ENCODE assay signal across 15 mouse cellular contexts in the genomic region with DNA sequence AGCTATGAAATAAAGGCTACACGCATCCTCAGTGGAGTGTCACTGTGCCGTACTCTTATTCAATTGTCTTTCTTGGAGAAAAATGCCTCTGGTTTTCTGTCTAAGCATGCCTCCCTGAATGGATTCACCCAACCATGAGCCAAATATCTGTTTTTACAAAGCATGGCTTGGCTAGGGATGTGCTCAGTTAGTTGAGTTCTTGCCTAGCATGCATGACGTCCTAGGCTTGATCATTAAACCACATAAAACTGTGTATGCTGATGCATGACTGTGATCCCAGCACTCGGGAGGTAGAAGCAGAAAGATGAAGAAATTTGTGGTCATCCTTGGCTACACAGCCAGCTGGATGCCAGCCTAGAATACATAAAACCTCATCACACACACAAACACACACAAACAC.
"Had no signal": no experiment of that assay in that cellular context is flagged by ENCODE, and none has a peak within 500 bp of the region (broad histone marks: within the 10 kb centered on the region; RNA-seq: fewer than 3 reads in every experiment).

No protein-coding gene starts in this region.

- H3K9me3 ChIP-seq: limb, embryonic 12.5 days; liver, embryonic 13.5 days; lung, embryonic 15.5 days; megakaryocyte, embryonic 14.5 days; midbrain, embryonic 12.5 days; neural tube, embryonic 12.5 days had no signal

- H3K36me3 ChIP-seq: limb, embryonic 12.5 days; liver, embryonic 13.5 days; lung, embryonic 15.5 days; midbrain, embryonic 12.5 days; neural tube, embryonic 12.5 days had no signal

- DNase-seq: liver; liver, embryonic 13.5 days; liver, postnatal 0 days; lung, postnatal 14 days; thymus, postnatal 4 days had no signal

- H3K9ac ChIP-seq: limb, embryonic 12.5 days; liver, embryonic 13.5 days; liver, postnatal 0 days; lung, embryonic 15.5 days; midbrain, embryonic 12.5 days; neural tube, embryonic 12.5 days had no signal

- H3K4me2 ChIP-seq: limb, embryonic 12.5 days; liver, embryonic 13.5 days; lung, embryonic 15.5 days; midbrain, embryonic 12.5 days; neural tube, embryonic 12.5 days had no signal

- H3K4me1 ChIP-seq: liver, embryonic 13.5 days; megakaryocyte, embryonic 14.5 days; midbrain, embryonic 12.5 days had no signal

- H3K27me3 ChIP-seq: limb, embryonic 12.5 days; liver, embryonic 13.5 days; megakaryocyte, embryonic 14.5 days; neural tube, embryonic 12.5 days had no signal

- H3K4me3 ChIP-seq: layer of hippocampus, adult 2 months; limb, embryonic 12.5 days; liver, embryonic 13.5 days; lung, embryonic 15.5 days; megakaryocyte, embryonic 14.5 days; midbrain, embryonic 12.5 days; neural tube, embryonic 12.5 days had no signal

- H3K27ac ChIP-seq: hindbrain, postnatal 0 days; layer of hippocampus, adult 2 months; limb, embryonic 12.5 days; liver, embryonic 13.5 days; lung, embryonic 15.5 days; macrophage; midbrain, embryonic 12.5 days; neural tube, embryonic 12.5 days; stomach, postnatal 0 days had no signal

- ATAC-seq: hindbrain, postnatal 0 days; liver, postnatal 0 days; midbrain, embryonic 16.5 days had no signal
